Mouse (Mus musculus) kidney, embryonic 16.5 days (tissue): ENCODE measurements at regions not wholly inside any gene's neighbourhood (a gene's known extent, or its start where the extent isn't known, plus 50 kb on each side); places are given as distances from the start of the nearest gene placed in this dataset.

Experiments used
- ATAC-seq: fragments of 200-750 bp; cut with Nextera tagmentation; 2 replicates; pipeline ENCODE4 v1.8.0; 2017; ENCODE audit warnings: moderate TSS enrichment; ENCODE audit not compliant: low FRiP score, low TSS enrichment
- H3K27ac ChIP-seq: fragments of 300-500 bp; sonication (generic); 2 replicates; pipeline ENCODE4 v1.5.1; 2014; ENCODE audit warnings: low read length
- H3K27me3 ChIP-seq: fragments of 300-500 bp; sonication (generic); 2 replicates; pipeline ENCODE4 v1.6.1; 2014; ENCODE audit warnings: low read length, control low read depth, mixed read lengths; ENCODE audit not compliant: insufficient read depth
- H3K36me3 ChIP-seq: fragments of 300-500 bp; sonication (generic); 2 replicates; pipeline ENCODE4 v1.6.1; 2014; ENCODE audit warnings: low read length, control low read depth, mixed read lengths; ENCODE audit not compliant: insufficient read depth
- H3K4me1 ChIP-seq: fragments of 300-500 bp; sonication (generic); 2 replicates; pipeline ENCODE4 v1.6.1; 2014; ENCODE audit warnings: low read length, control low read depth, mixed read lengths; ENCODE audit not compliant: insufficient read depth
- H3K4me2 ChIP-seq: fragments of 300-500 bp; sonication (generic); replicated peaks from 2 replicates; pipeline ENCODE4 v1.6.1; 2014; ENCODE audit warnings: low read depth, low read length
- H3K4me3 ChIP-seq: fragments of 300-500 bp; sonication (generic); 2 replicates; pipeline ENCODE4 v1.5.1; 2014; ENCODE audit warnings: mild to moderate bottlenecking, low read length
- H3K9ac ChIP-seq: fragments of 300-500 bp; sonication (generic); replicated peaks from 2 replicates; pipeline ENCODE4 v1.6.1; 2014; ENCODE audit warnings: low read length
- H3K9me3 ChIP-seq: fragments of 300-500 bp; sonication (generic); 2 replicates; pipeline ENCODE4 v1.6.1; 2016; ENCODE audit warnings: low read length, control low read depth
- WGBS: fragments of 180-500 bp; shearing (Covaris S2); extraction: QIAGEN DNeasy Blood & Tissue Kit; methylation state at CpG from one replicate; pipeline ENCODE4 v1.1.7; 2014; 5-methylcytosine and 5-hydroxymethylcytosine counted together

DNA sequence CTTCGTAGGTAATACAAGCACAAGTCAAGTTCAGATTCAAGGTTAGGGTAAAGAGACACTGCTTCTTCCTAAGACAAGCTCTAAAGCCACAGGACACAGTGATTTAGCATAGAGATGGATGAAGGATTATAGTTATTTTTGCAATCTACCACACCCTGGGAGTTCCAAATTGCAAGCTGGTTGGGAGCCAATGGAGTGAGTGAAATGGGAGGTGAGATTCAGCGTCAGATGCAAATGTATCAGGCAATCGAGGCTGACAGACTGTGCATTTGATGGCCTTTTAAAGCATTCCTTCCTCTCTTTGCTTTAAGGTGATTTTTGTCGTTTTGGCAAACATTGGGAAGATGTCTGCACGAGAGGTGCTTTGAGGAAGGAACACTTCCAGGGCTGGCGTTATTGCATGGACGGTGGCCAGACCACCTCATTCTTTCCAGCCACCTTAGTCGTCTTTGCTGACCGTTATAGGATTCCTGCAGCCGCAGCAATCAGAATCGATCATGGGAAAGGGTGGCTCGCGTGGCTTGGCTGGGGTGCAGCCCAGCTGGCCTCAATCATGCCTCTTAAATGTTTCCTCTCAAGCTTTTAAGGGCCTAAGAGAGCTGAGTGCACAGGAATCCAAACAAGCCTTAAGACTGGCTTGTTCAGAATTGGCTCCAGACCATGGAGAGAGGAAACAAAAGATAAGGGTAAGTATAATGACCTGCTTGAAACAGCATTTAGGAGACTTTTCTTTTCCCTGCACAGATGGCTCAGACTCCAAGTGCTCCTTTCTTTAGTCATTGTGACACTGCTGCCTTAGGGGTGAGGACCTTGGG is 265.0 kb upstream of the Tle4 start:
- 0 out of 2 replicates have a peak, but pooled peaks cover 5% of the 10 kb centered on the region for H3K4me1 ChIP-seq
- H3K9me3 ChIP-seq = 0 out of 2 replicates have a peak, but pooled peaks cover 7% of the 10 kb centered on the region
- no peak overlapping the region for H3K27ac ChIP-seq
- no peak overlapping the region for H3K4me2 ChIP-seq
- H3K36me3 ChIP-seq = no peaks in the 10 kb centered on the region
- H3K27me3 ChIP-seq = 0 out of 2 replicates have a peak, but pooled peaks cover 4% of the 10 kb centered on the region
- no peak overlapping the region for H3K4me3 ChIP-seq
- H3K9ac ChIP-seq = no peak overlapping the region
- 43% methylated on average over 13 of the region's 13 CpGs for WGBS
- ATAC-seq = no peak

DNA sequence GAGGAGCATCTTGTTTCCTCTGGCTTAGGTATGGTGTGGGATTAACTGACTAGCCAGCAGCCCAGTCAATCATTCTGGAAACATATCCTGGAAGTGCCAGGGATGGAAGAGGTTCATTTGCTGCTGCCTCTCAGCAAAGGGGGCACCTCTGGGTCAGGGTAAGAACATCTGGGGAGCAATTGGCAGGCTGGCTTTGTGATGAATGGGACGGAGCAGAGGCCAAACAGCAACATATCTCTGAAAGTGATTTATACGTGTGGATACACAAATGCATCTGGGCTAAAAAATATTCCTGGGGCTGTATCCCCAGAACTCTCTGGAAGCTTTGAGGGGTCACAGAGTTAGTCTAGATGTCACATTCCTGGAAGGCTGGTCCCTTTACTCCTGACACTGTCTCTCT is 257.2 kb upstream of the Tle4 start:
- no peak for ATAC-seq
- Histone ChIP-seq H3K9me3 (0 out of 2 replicates have a peak, but pooled peaks cover 5% of the 10 kb centered on the region), H3K4me3 (no peak overlapping the region), H3K9ac (no peak overlapping the region), H3K4me2 (no peak overlapping the region), H3K27me3 (no peaks in the 10 kb centered on the region), H3K36me3 (no peaks in the 10 kb centered on the region), H3K4me1 (no peaks in the 10 kb centered on the region), H3K27ac (no peak overlapping the region)
- 44% methylated on average over 2 of the region's 2 CpGs for WGBS

DNA sequence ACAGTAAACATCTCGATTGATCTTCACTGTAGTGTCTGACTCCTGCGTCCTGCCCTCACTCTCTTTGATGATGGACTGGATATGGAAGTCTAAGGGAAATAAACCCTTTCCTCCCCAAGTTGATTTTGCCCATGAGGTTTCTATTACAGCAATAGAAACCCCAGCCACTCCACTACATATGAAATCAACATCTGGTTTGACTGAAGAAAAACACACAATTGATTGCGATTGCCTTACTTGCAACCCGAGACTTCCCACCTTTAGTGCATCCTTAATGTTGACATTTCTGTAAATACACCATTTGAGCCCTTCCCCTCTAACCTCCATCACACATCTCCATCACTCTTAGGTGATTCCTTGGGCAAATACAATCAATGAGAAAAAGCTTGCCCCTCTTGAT is 255.6 kb upstream of the Tle4 start:
- WGBS = 55% methylated on average over 4 of the region's 4 CpGs
- ATAC-seq = no peak

DNA sequence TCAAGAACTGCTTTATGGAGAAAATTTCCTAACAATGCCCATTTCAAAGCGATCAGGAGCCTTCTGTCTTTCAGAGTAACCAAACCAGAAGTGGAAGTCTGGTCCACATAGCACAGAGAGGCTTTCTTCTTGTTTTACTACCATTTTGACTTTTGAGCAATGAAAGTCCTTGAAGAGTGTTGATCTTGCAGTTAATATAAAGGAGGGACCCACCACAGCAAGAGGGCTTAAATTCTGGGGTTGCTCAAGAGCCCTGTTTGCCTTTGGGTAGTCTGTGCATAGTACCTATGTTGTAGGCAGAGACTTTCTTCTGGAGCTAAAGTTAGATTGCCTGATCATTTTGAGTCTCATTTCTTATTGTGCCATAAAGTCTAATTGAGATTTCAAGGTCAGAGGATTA is 251.7 kb upstream of the Tle4 start:
- no peaks in the 10 kb centered on the region for H3K36me3 ChIP-seq
- no peak overlapping the region for H3K27ac ChIP-seq
- no peaks in the 10 kb centered on the region for H3K4me1 ChIP-seq
- H3K4me2 ChIP-seq = no peak overlapping the region
- no peak for ATAC-seq
- H3K4me3 ChIP-seq = no peak overlapping the region
- peaks cover 5% of the 10 kb centered on the region; the same call in 1 of the 2 replicates for H3K27me3 ChIP-seq
- 81% methylated on average over 1 of the region's 1 CpGs for WGBS
- no peak overlapping the region for H3K9ac ChIP-seq
- no peaks in the 10 kb centered on the region for H3K9me3 ChIP-seq

More for the DNA sequence above, 255.6 kb upstream of the Tle4 start:
- no peaks in the 10 kb centered on the region for H3K9me3 ChIP-seq
- 0 out of 2 replicates have a peak, but pooled peaks cover 5% of the 10 kb centered on the region for H3K27me3 ChIP-seq
- H3K27ac ChIP-seq = no peak overlapping the region
- H3K4me2 ChIP-seq = no peak overlapping the region
- H3K36me3 ChIP-seq = no peaks in the 10 kb centered on the region
- no peak overlapping the region for H3K9ac ChIP-seq
- H3K4me3 ChIP-seq = no peak overlapping the region
- H3K4me1 ChIP-seq = no peaks in the 10 kb centered on the region

DNA sequence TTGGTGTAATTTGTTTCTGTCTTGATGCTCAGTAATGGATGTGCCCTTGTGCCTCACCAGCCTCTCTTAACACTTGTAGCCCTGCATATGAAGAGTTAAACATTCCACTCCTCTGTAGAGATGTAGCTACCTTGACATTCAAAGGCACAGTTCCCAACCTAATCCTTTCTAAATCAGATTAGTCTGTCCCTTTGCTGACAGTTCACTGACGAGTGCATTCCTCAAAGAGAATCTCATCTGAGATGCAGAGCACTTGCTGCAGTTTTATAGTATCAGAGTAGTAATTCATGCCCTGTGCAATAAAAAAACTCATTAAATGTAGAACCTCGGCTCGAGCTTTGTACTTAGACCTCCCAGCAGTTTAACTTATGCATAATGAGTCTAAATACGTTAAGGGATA is 249.3 kb upstream of the Tle4 start:
- H3K4me3 ChIP-seq = no peak overlapping the region
- H3K4me1 ChIP-seq = no peaks in the 10 kb centered on the region
- no peak overlapping the region for H3K4me2 ChIP-seq
- H3K9me3 ChIP-seq = no peaks in the 10 kb centered on the region
- H3K36me3 ChIP-seq = no peaks in the 10 kb centered on the region
- WGBS = 29% methylated on average over 4 of the region's 4 CpGs
- no peak overlapping the region for H3K9ac ChIP-seq
- H3K27ac ChIP-seq = no peak overlapping the region
- ATAC-seq = no peak
- peaks cover 5% of the 10 kb centered on the region; the same call in 1 of the 2 replicates for H3K27me3 ChIP-seq

DNA sequence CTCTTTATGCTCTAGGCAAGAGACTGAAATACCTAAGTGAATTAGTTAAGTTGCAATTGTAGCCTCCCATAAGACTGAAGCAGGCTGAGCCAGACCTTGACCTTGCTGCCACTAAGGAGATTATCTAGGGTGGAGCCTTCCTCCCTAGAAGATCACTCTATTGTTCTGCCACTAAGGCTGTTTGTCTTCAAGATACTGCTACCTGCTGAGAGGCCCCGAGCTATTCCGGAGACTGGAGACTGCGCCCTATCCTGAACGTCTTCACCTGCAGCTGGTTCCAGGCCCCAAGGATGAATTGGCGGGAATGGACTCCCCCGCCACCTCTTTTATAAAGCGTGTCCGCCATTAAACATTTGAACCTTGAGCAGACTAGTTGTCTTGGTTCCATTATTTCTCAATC is 237.8 kb upstream of the Tle4 start:
- H3K4me3 ChIP-seq = no peak overlapping the region
- H3K36me3 ChIP-seq = no peaks in the 10 kb centered on the region
- no peaks in the 10 kb centered on the region for H3K27me3 ChIP-seq
- 81% methylated on average over 8 of the region's 8 CpGs for WGBS
- H3K4me1 ChIP-seq = no peaks in the 10 kb centered on the region
- H3K9me3 ChIP-seq = no peaks in the 10 kb centered on the region
- ATAC-seq = no peak
- H3K4me2 ChIP-seq = no peak overlapping the region
- no peak overlapping the region for H3K27ac ChIP-seq
- no peak overlapping the region for H3K9ac ChIP-seq

DNA sequence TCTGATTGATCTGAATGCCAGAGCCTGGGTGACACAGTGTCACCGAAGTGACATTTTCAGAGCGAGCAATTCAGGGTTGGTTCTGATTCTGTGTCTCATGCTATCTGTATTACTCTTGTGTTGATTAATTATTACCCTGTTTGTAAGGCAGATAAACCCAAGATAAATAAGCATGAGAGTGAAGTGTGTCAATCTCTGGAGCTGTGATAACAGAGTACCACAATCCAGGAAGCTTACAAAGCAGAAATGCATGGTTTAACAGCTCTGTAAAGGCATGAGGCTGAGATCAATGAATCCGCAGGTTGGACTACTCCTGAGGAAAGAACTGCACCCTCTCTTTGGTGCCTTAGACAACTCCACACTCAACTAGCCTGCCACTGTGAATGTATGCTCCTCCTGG is 218.5 kb upstream of the Tle4 start:
- Histone ChIP-seq H3K9me3 (peaks cover 2% of the 10 kb centered on the region; the same call in 1 of the 2 replicates), H3K27me3 (no peaks in the 10 kb centered on the region), H3K27ac (no peak overlapping the region), H3K9ac (no peak overlapping the region), H3K4me2 (no peak overlapping the region), H3K4me3 (no peak overlapping the region), H3K36me3 (no peaks in the 10 kb centered on the region), H3K4me1 (no peaks in the 10 kb centered on the region)
- ATAC-seq = no peak
- WGBS = 82% methylated on average over 3 of the region's 3 CpGs

DNA sequence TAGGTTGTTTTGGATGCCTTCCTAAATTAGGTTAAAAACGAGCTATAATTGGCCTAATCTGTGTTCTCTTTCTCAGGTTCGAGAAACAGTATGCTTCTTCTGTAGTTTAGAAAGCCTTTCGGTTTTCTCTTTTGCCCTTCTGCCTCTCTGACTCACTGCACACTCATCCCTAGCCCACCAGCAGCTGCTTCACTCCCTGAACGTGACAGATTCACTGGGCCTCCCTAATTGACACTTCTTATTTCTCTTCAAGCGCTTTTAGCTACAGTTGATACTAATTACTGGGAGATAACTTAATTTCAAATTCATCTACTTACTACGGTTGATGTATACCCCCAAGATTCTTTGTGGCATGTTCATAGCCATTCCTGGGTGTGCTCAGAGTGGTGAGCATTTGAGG is 208.9 kb upstream of the Tle4 start:
- H3K9me3 ChIP-seq = no peaks in the 10 kb centered on the region
- ATAC-seq = no peak

DNA sequence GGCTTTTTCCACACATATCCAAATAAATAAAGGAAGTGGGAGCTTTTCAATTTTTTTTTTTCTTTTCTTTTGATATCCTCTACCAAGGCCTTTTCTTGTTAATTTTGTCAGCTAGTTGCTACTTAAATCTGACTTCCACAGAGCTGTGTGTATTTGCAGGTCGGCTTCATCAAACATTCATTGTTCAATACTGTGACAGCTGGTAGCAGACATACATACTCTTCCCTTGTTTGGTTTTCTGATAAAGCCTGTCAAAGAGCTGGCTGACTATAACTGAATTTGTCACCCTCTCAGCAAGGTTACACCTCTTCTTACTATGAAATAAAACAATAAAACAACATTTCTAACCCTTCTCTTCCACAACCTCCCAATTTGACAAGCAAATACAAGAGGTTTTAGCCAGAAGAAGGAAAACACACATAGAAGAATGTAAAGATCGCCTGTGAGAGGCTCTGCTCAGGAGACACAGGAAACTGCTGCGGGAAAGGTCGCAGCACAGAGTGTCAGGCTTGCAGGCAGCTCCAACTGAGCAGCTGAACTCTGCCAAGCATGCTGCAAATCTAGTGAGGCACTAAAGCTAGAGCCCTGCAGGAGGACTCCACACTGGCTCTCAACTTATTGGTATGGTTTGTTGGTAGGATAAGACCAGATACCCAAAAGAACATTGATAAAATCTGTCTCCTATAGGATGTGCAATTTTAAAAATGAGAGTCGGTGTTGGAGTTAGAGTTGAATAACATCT is 205.2 kb upstream of the Tle4 start:
- H3K36me3 ChIP-seq = no peaks in the 10 kb centered on the region
- 0 out of 2 replicates have a peak, but pooled peaks cover 4% of the 10 kb centered on the region for H3K4me1 ChIP-seq
- WGBS = 17% methylated on average over 5 of the region's 5 CpGs
- peaks cover 7% of the 10 kb centered on the region; the same call in 1 of the 2 replicates for H3K27me3 ChIP-seq
- no peak overlapping the region for H3K4me3 ChIP-seq
- no peak overlapping the region for H3K9ac ChIP-seq
- no peaks in the 10 kb centered on the region for H3K9me3 ChIP-seq
- no peak overlapping the region for H3K27ac ChIP-seq
- ATAC-seq = no peak
- no peak overlapping the region for H3K4me2 ChIP-seq

More for the DNA sequence above, 208.9 kb upstream of the Tle4 start:
- 0 out of 2 replicates have a peak, but pooled peaks cover 4% of the 10 kb centered on the region for H3K4me1 ChIP-seq
- no peak overlapping the region for H3K27ac ChIP-seq
- no peaks in the 10 kb centered on the region for H3K36me3 ChIP-seq
- H3K4me2 ChIP-seq = no peak overlapping the region
- peaks cover under 1% of the 10 kb centered on the region; the same call in 1 of the 2 replicates for H3K27me3 ChIP-seq
- no peak overlapping the region for H3K4me3 ChIP-seq
- 65% methylated on average over 6 of the region's 6 CpGs for WGBS
- H3K9ac ChIP-seq = no peak overlapping the region
